Mouse (Mus musculus): Measurements from ENCODE around the gene Map4k3.
"Not testable (repeated sequence)": the region's sequence is repeated elsewhere in the genome, so short reads cannot be mapped to it uniquely, and the experiment has no call there.

Gene Map4k3

GRCm38 (mm10) chr17:80632846-80633245 is 95.4 kb downstream of the Map4k3 start:
- in situ Hi-C loops (cut with MboI, MseI) = no loop called here

- in situ Hi-C loops (cut with MboI, MseI) = no loop called here
These were observed 95.9 kb downstream of the Map4k3 start for GRCm38 (mm10) chr17:80632354-80632753.

GRCm38 (mm10) chr17:80631028-80631427 is 97.3 kb downstream of the Map4k3 start:
- in situ Hi-C loops (cut with MboI, MseI) = no loop called here

GRCm38 (mm10) chr17:80624979-80625378 is 103.3 kb downstream of the Map4k3 start:
- in situ Hi-C loops (cut with MboI, MseI) = no loop called here

- in situ Hi-C loops (cut with MboI, MseI) = no loop called here
These were observed 106.6 kb downstream of the Map4k3 start for GRCm38 (mm10) chr17:80621691-80622090.

- in situ Hi-C loops (cut with MboI, MseI) = no loop called here
These were observed 107.4 kb downstream of the Map4k3 start for GRCm38 (mm10) chr17:80620786-80621423.

GRCm38 (mm10) chr17:80619556-80619955 is 108.7 kb downstream of the Map4k3 start:
- in situ Hi-C loops (cut with MboI, MseI) = loop anchor here (10.0 kb wide), 1 partner anchor 195 kb away; no protein-coding TSS in a partner anchor

GRCm38 (mm10) chr17:80618890-80619289 is 109.4 kb downstream of the Map4k3 start:
- in situ Hi-C loops (cut with MboI, MseI) = loop anchor here (10.0 kb wide), 1 partner anchor 196 kb away; no protein-coding TSS in a partner anchor

- in situ Hi-C loops (cut with MboI, MseI) = no loop called here
These were observed 124.5 kb downstream of the Map4k3 start for GRCm38 (mm10) chr17:80603806-80604205.

GRCm38 (mm10) chr17:80603079-80603625 is 125.1 kb downstream of the Map4k3 start:
- in situ Hi-C loops (cut with MboI, MseI) = no loop called here

GRCm38 (mm10) chr17:80601371-80601770 is 126.9 kb downstream of the Map4k3 start:
- in situ Hi-C loops (cut with MboI, MseI) = no loop called here

GRCm38 (mm10) chr17:80583051-80583450 is 145.2 kb downstream of the Map4k3 start:
- in situ Hi-C loops (cut with MboI, MseI) = no loop called here

- in situ Hi-C loops (cut with MboI, MseI) = no loop called here
These were observed 148.4 kb downstream of the Map4k3 start for GRCm38 (mm10) chr17:80579901-80580300.

GRCm38 (mm10) chr17:80579089-80579488 is 149.2 kb downstream of the Map4k3 start:
- in situ Hi-C loops (cut with MboI, MseI) = no loop called here

GRCm38 (mm10) chr17:80578041-80578440 is 150.2 kb downstream of the Map4k3 start:
- in situ Hi-C loops (cut with MboI, MseI) = no loop called here

GRCm38 (mm10) chr17:80577639-80578038 is 150.6 kb downstream of the Map4k3 start, which contains the start of gene Cdkl4:
Gene Cdkl4 (minus strand): TSS chr17:80577813.
- in situ Hi-C loops (cut with MboI, MseI) = no loop called here

- in situ Hi-C loops (cut with MboI, MseI) = no loop called here
These were observed 151.1 kb downstream of the Map4k3 start for GRCm38 (mm10) chr17:80577214-80577613.

- in situ Hi-C loops (cut with MboI, MseI) = no loop called here
These were observed 153.3 kb downstream of the Map4k3 start for GRCm38 (mm10) chr17:80575008-80575407.

GRCm38 (mm10) chr17:80574471-80574965 is 153.8 kb downstream of the Map4k3 start:
- in situ Hi-C loops (cut with MboI, MseI) = no loop called here

- in situ Hi-C loops (cut with MboI, MseI) = no loop called here
These were observed 155.9 kb downstream of the Map4k3 start for GRCm38 (mm10) chr17:80572187-80572935.

GRCm38 (mm10) chr17:80571460-80571859 is 156.8 kb downstream of the Map4k3 start:
- in situ Hi-C loops (cut with MboI, MseI) = no loop called here

GRCm38 (mm10) chr17:80569718-80570117 is 158.6 kb downstream of the Map4k3 start:
- in situ Hi-C loops (cut with MboI, MseI) = not testable (repeated sequence)

Data from T-helper 2 cell (primary cell).